Mouse (Mus musculus) CH12.LX (cell line): Measurements from ENCODE around the gene Spata3. TPM values are rescaled to one million over a fixed set of nuclear protein-coding genes. Genes with fewer than 3 reads are reported as not detected.

Experiments
- DNase-seq: peaks from one replicate; pipeline ENCODE4 v3.0.0-alpha.2; 2013; ENCODE audit errors: extremely low read depth
- H3K27ac ChIP-seq: 2 replicates; pipeline ENCODE4 v1.5.1; 2012; ENCODE audit warnings: low read depth, mild to moderate bottlenecking, control low read depth, moderate library complexity; ENCODE audit not compliant: insufficient read depth
- H3K27me3 ChIP-seq: replicated peaks from 2 replicates; pipeline ENCODE3; 2012; ENCODE audit warnings: inconsistent platforms
- H3K36me3 ChIP-seq, 2 experiments: replicated peaks in 1 of 2; 2 replicates each; pipeline versions ENCODE3 to v1.6.1; 2012; ENCODE audit warnings: inconsistent platforms in 1 of 2, low read length in 1 of 2, mild to moderate bottlenecking in 1 of 2, mixed read lengths in 1 of 2, moderate library complexity in 1 of 2; ENCODE audit not compliant: control insufficient read depth in 1 of 2, insufficient read depth in 1 of 2
- H3K4me1 ChIP-seq, 2 experiments: 2 replicates each; pipeline ENCODE4 v1.6.1; 2012; ENCODE audit warnings: inconsistent platforms in 1 of 2, moderate library complexity in 1 of 2; ENCODE audit not compliant: insufficient read depth in 2 of 2, control insufficient read depth in 1 of 2
- H3K4me2 ChIP-seq: 2 replicates; pipeline ENCODE4 v1.6.1; 2012; ENCODE audit warnings: low read depth, mild to moderate bottlenecking, control low read depth; ENCODE audit not compliant: poor library complexity, insufficient read depth, severe bottlenecking
- H3K4me3 ChIP-seq, 3 experiments: fragments of 150-350 bp in 1 of 3; sonication (generic) in 1 of 3; replicated peaks in 1 of 3; 2 replicates each; pipeline versions ENCODE3 to v1.5.1; 2011 to 2012; ENCODE audit warnings: low read depth in 2 of 3, low read length in 2 of 3, mild to moderate bottlenecking in 2 of 3, moderate library complexity in 2 of 3, control low read depth in 1 of 3, improper control_type of control experiment in 1 of 3, inconsistent platforms in 1 of 3, mixed read lengths in 1 of 3; ENCODE audit not compliant: poor library complexity in 1 of 3
- H3K79me2 ChIP-seq: replicated peaks from 2 replicates; pipeline ENCODE4 v1.6.1; 2012; ENCODE audit warnings: mild to moderate bottlenecking, moderate library complexity; ENCODE audit not compliant: control insufficient read depth, poor library complexity, insufficient read depth, severe bottlenecking; ENCODE audit errors: extremely low read depth
- H3K9ac ChIP-seq: 2 replicates; pipeline ENCODE4 v1.6.1; 2012; ENCODE audit warnings: low read depth, mild to moderate bottlenecking, control low read depth, moderate library complexity; ENCODE audit not compliant: insufficient read depth
- H3K9me3 ChIP-seq: replicated peaks from 2 replicates; pipeline ENCODE3; 2012; ENCODE audit warnings: low read length, inconsistent platforms, mixed read lengths
- CHD1 ChIP-seq: IDR thresholded peaks from 2 replicates; pipeline ENCODE4 v1.6.1; 2012; ENCODE audit warnings: low read depth, low read length, improper control_type of control experiment, inconsistent platforms
- CTCF ChIP-seq, 2 experiments: IDR thresholded peaks in 1 of 2; conservative IDR thresholded peaks in 1 of 2; 2 replicates each; pipeline ENCODE4 v1.5.1; 2011 to 2012; ENCODE audit warnings: low read depth in 2 of 2, low read length in 2 of 2, improper control_type of control experiment in 1 of 2, inconsistent platforms in 1 of 2, mild to moderate bottlenecking in 1 of 2, moderate library complexity in 1 of 2
- EP300 ChIP-seq: IDR thresholded peaks from 2 replicates; pipeline ENCODE4 v1.6.1; 2011; ENCODE audit warnings: low read length, improper control_type of control experiment
- GABPA ChIP-seq: IDR thresholded peaks from 2 replicates; pipeline ENCODE4 v1.6.1; 2012; ENCODE audit warnings: low read depth, low read length, improper control_type of control experiment, inconsistent platforms; ENCODE audit not compliant: insufficient replicate concordance
- HCFC1 ChIP-seq: IDR thresholded peaks from 2 replicates; pipeline ENCODE4 v1.6.1; 2012; ENCODE audit warnings: low read depth, mild to moderate bottlenecking, inconsistent platforms, low read length, improper control_type of control experiment
- JUN ChIP-seq: IDR thresholded peaks from 2 replicates; pipeline ENCODE4 v1.6.1; 2011; ENCODE audit warnings: low read depth, mild to moderate bottlenecking, low read length, improper control_type of control experiment, moderate library complexity; ENCODE audit not compliant: insufficient read depth
- JUND ChIP-seq: conservative IDR thresholded peaks from 2 replicates; pipeline ENCODE4 v1.6.1; 2011; ENCODE audit warnings: low read depth, low read length, improper control_type of control experiment
- KAT2A ChIP-seq: IDR thresholded peaks from 2 replicates; pipeline ENCODE4 v1.6.1; 2012; ENCODE audit warnings: low read length, improper control_type of control experiment, inconsistent platforms; ENCODE audit not compliant: insufficient replicate concordance
- MAFK ChIP-seq: IDR thresholded peaks from 2 replicates; pipeline ENCODE4 v1.6.1; 2011; ENCODE audit warnings: low read length, improper control_type of control experiment; ENCODE audit not compliant: insufficient replicate concordance
- MAZ ChIP-seq: IDR thresholded peaks from 2 replicates; pipeline ENCODE4 v1.6.1; 2012; ENCODE audit warnings: low read depth, mild to moderate bottlenecking, inconsistent platforms, low read length, improper control_type of control experiment, moderate library complexity
- MXI1 ChIP-seq: IDR thresholded peaks from 2 replicates; pipeline ENCODE4 v1.6.1; 2011; ENCODE audit warnings: mild to moderate bottlenecking, low read depth, low read length, improper control_type of control experiment
- NRF1 ChIP-seq: IDR thresholded peaks from 2 replicates; pipeline ENCODE4 v1.6.1; 2014; ENCODE audit warnings: low read depth, mild to moderate bottlenecking, inconsistent platforms, low read length, improper control_type of control experiment, moderate library complexity
- PAX5 ChIP-seq: IDR thresholded peaks from 2 replicates; pipeline ENCODE4 v1.6.1; 2012; ENCODE audit warnings: low read length, inconsistent platforms, mixed read lengths
- POLR2A ChIP-seq: IDR thresholded peaks from 2 replicates; pipeline ENCODE4 v1.6.1; 2011; ENCODE audit warnings: low read depth, mild to moderate bottlenecking, improper control_type of control experiment, low read length
- POLR2AphosphoS2 ChIP-seq: IDR thresholded peaks from 2 replicates; pipeline ENCODE4 v1.6.1; 2011; ENCODE audit warnings: low read depth, low read length, improper control_type of control experiment
- RAD21 ChIP-seq: IDR thresholded peaks from 2 replicates; pipeline ENCODE4 v1.6.1; 2011; ENCODE audit warnings: low read depth, mild to moderate bottlenecking, low read length, improper control_type of control experiment, moderate library complexity
- RCOR1 ChIP-seq: conservative IDR thresholded peaks from 2 replicates; pipeline ENCODE4 v1.6.1; 2012; ENCODE audit warnings: low read depth, mild to moderate bottlenecking, inconsistent platforms, low read length, improper control_type of control experiment
- SIN3A ChIP-seq: IDR thresholded peaks from 2 replicates; pipeline ENCODE4 v1.6.1; 2012; ENCODE audit warnings: low read length, improper control_type of control experiment, inconsistent platforms
- SMC3 ChIP-seq: IDR thresholded peaks from 2 replicates; pipeline ENCODE4 v1.6.1; 2011; ENCODE audit warnings: low read depth, low read length, improper control_type of control experiment
- TBP ChIP-seq: conservative IDR thresholded peaks from 2 replicates; pipeline ENCODE4 v1.6.1; 2011; ENCODE audit warnings: low read depth, low read length, improper control_type of control experiment
- TCF12 ChIP-seq: IDR thresholded peaks from 2 replicates; pipeline ENCODE4 v1.6.1; 2014; ENCODE audit warnings: low read depth, mild to moderate bottlenecking, inconsistent platforms, low read length, improper control_type of control experiment
- UBTF ChIP-seq: IDR thresholded peaks from 2 replicates; pipeline ENCODE4 v1.6.1; 2012; ENCODE audit warnings: low read depth, mild to moderate bottlenecking, inconsistent platforms, low read length, improper control_type of control experiment, moderate library complexity
- USF2 ChIP-seq: conservative IDR thresholded peaks from 2 replicates; pipeline ENCODE4 v1.6.1; 2011; ENCODE audit warnings: low read depth, low read length, improper control_type of control experiment
- ZC3H11A ChIP-seq: IDR thresholded peaks from 2 replicates; pipeline ENCODE4 v1.6.1; 2012; ENCODE audit warnings: low read depth, mild to moderate bottlenecking, inconsistent platforms, low read length, improper control_type of control experiment
- ZKSCAN1 ChIP-seq: IDR thresholded peaks from 2 replicates; pipeline ENCODE4 v1.6.1; 2012; ENCODE audit warnings: low read depth, inconsistent platforms, low read length, improper control_type of control experiment, borderline replicate concordance
- ZMIZ1 ChIP-seq: IDR thresholded peaks from 2 replicates; pipeline ENCODE4 v1.6.1; 2012; ENCODE audit warnings: low read depth, mild to moderate bottlenecking, inconsistent platforms, low read length, improper control_type of control experiment
- dilution Hi-C: fragments of 300-500 bp; cut with MboI; formaldehyde crosslinking; loops from 2 replicates; pipeline ENCODE4 v1.14.3; 2020; ENCODE audit warnings: low sequenced_read_pairs; ENCODE audit not compliant: extremely low pct_unique_long_range_greater_than_20kb, extremely low pct_ligation_motif_present
- in situ Hi-C: fragments of 300-500 bp; cut with MboI; formaldehyde crosslinking; loops from 3 replicates; pipeline ENCODE4 v1.14.3; 2019; ENCODE audit warnings: low sequenced_read_pairs, low pct_ligation_motif_present, low pct_unique_long_range_greater_than_20kb, mixed read lengths
- polyA plus RNA-seq: library from polyadenylated mRNA; unstranded; fragments of >175 nt; gene quantifications from 2 replicates; pipeline ENCODE4 v1.2.1, GENCODE M21; 2012; ENCODE audit warnings: low read depth; ENCODE audit not compliant: insufficient read length
- total RNA-seq, 2 experiments: library from RNA; depleted of rRNA; stranded (reverse); fragments of 300-350 nt in 1 of 2; fragments of >200 nt in 1 of 2; gene quantifications; 2 replicates each; pipeline ENCODE4 v1.2.3; 2012 to 2014

The Spata3 gene
- total and polyA plus RNA-seq, 3 experiments: not detected

GRCm38 (mm10) chr1:86058856-86059769 lies 42.5 kb downstream of the Spata3 start (continued):
- TF ChIP-seq EP300: no peak
- no peak for TF ChIP-seq MAFK
- TF ChIP-seq JUND: no peak
- TF ChIP-seq TCF12: 0 out of 2 replicates have a peak, but pooled peaks have one; percentile 12
- peak; percentile 64 for TF ChIP-seq SMC3
- no peak for TF ChIP-seq POLR2AphosphoS2
- no peak for TF ChIP-seq NRF1
- no peak for TF ChIP-seq USF2
- TF ChIP-seq JUN: no peak

GRCm38 (mm10) chr1:86062523-86062922 lies 45.9 kb downstream of the Spata3 start:
- no peak overlapping the region for H3K4me3 ChIP-seq
- no peak for DNase-seq
- dilution Hi-C loops (no loop called here), in situ Hi-C loops (no loop called here)
- H3K9me3 ChIP-seq: peaks cover 2% of the 10 kb centered on the region
- no peak overlapping the region for H3K27ac ChIP-seq
- H3K36me3 ChIP-seq: peaks cover 0 to 7% of the 10 kb centered on the region in 2 experiments
- H3K9ac ChIP-seq: no peak overlapping the region
- H3K79me2 ChIP-seq: peaks cover 27% of the 10 kb centered on the region
- H3K27me3 ChIP-seq: peaks cover 2% of the 10 kb centered on the region
- no peak for TF ChIP-seq CHD1
- TF ChIP-seq CTCF (conservative IDR thresholded peaks at IDR 0.05 in 1 of 2, IDR thresholded peaks at IDR 0.05 in 1 of 2; ENCODE audit: low read depth in 2 of 2, low read length in 2 of 2): peak in 1 of 2 experiments; percentile 45; a peak in 1 of 4 replicates
- TF ChIP-seq RAD21: peak; percentile 3
- no peak overlapping the region for H3K4me2 ChIP-seq
- H3K4me1 ChIP-seq: peaks cover 8 to 34% of the 10 kb centered on the region in 2 experiments; a peak in 3 of 4 replicates

- H3K79me2 ChIP-seq: peaks cover 40% of the 10 kb centered on the region
- H3K36me3 ChIP-seq: peaks cover 0 to 16% of the 10 kb centered on the region in 2 experiments
- H3K9me3 ChIP-seq: peaks cover 2% of the 10 kb centered on the region
- DNase-seq: peak; percentile 96
- dilution Hi-C loops: no loop called here
- in situ Hi-C loops: no loop called here
- H3K9ac ChIP-seq: peak within 1 kb of the TSS; percentile 82
- H3K27ac ChIP-seq: peak within 1 kb of the TSS; percentile 13; the same call in 1 of the 2 replicates
- H3K4me1 ChIP-seq: peaks cover 8 to 28% of the 10 kb centered on the region in 2 experiments; a peak in 3 of 4 replicates
- peak within 1 kb of the TSS; percentile 88 for H3K4me2 ChIP-seq
- peak within 1 kb of the TSS; percentile 81 to 99 (median 87) for H3K4me3 ChIP-seq
- no peaks in the 10 kb centered on the region for H3K27me3 ChIP-seq
- no peak for TF ChIP-seq ZMIZ1
- TF ChIP-seq ZKSCAN1: no peak
- peak; percentile 68; the same call in 1 of the 2 replicates for TF ChIP-seq TBP
- peak; percentile 21 for TF ChIP-seq MXI1
- peak; percentile 81 to 86 for TF ChIP-seq CTCF (conservative IDR thresholded peaks at IDR 0.05 in 1 of 2, IDR thresholded peaks at IDR 0.05 in 1 of 2; ENCODE audit: low read depth in 2 of 2, low read length in 2 of 2)
- no peak for TF ChIP-seq PAX5
- TF ChIP-seq HCFC1: peak; percentile 89
- TF ChIP-seq POLR2A: peak; percentile 77
- peak; percentile 84; the same call in 1 of the 2 replicates for TF ChIP-seq KAT2A
- TF ChIP-seq RCOR1: 0 out of 2 replicates have a peak, but pooled peaks have one; percentile 31
- TF ChIP-seq MAZ: peak; percentile 56; the same call in 1 of the 2 replicates
- no peak for TF ChIP-seq ZC3H11A
- TF ChIP-seq POLR2AphosphoS2: no peak
- TF ChIP-seq TCF12: peak; percentile 56; the same call in 1 of the 2 replicates
- TF ChIP-seq SIN3A: peak; percentile 74
- TF ChIP-seq MAFK: 0 out of 2 replicates have a peak, but pooled peaks have one; percentile 70
- peak; percentile 87 for TF ChIP-seq GABPA
- peak; percentile 81; the same call in 1 of the 2 replicates for TF ChIP-seq UBTF
These were observed 47.8 kb downstream of the Spata3 start, which contains the start of gene Psmd1 for GRCm38 (mm10) chr1:86064271-86064991. TSS of gene Psmd1 (plus strand) at chr1:86064387.
